Mouse (Mus musculus): ENCODE results near the gene Myo1b. TPM values are rescaled to one million over a fixed set of nuclear protein-coding genes. Genes with fewer than 3 reads are reported as not detected.

The Myo1b gene
- total and polyA plus RNA-seq, 2 experiments from 2014 or later: 27.9 to 44.7 TPM

GRCm38 (mm10) chr1:51769815-51770503, 145.9 kb downstream of the Myo1b start:
- H3K27ac ChIP-seq: no peak overlapping the region
- DNase-seq (ENCODE audit: low spot score) (no peak), ATAC-seq (no peak)
- H3K4me2 ChIP-seq (ENCODE audit: low read depth, low read length): no peak overlapping the region
- no peaks in the 10 kb centered on the region for H3K9me3 ChIP-seq (ENCODE audit: low read length)
- H3K4me3 ChIP-seq (ENCODE audit: low read length): no peak overlapping the region
- H3K4me1 ChIP-seq (ENCODE audit: insufficient read depth, low read length): no peaks in the 10 kb centered on the region
- H3K9ac ChIP-seq (replicated peaks; ENCODE audit: low read length): no peak overlapping the region
- H3K36me3 ChIP-seq (ENCODE audit: insufficient read depth, low read length): peaks cover 13% of the 10 kb centered on the region; the same call in 1 of the 2 replicates
- TF ChIP-seq CTCF (IDR thresholded peaks at IDR 0.05; ENCODE audit: low read depth): no peak
- H3K27me3 ChIP-seq (ENCODE audit: insufficient read depth, low read length): no peaks in the 10 kb centered on the region
- 87% methylated on average over 12 of the region's 12 CpGs for WGBS

- no peak overlapping the region for H3K9ac ChIP-seq (replicated peaks; ENCODE audit: low read length)
These were observed 149.6 kb downstream of the Myo1b start for GRCm38 (mm10) chr1:51766271-51766670.

GRCm38 (mm10) chr1:51765156-51765555, 150.7 kb downstream of the Myo1b start:
- Histone ChIP-seq H3K4me1 (ENCODE audit: insufficient read depth, low read length) (no peaks in the 10 kb centered on the region), H3K4me2 (ENCODE audit: low read depth, low read length) (no peak overlapping the region), H3K36me3 (ENCODE audit: insufficient read depth, low read length) (no peaks in the 10 kb centered on the region; the same call in 1 of the 2 replicates), H3K27ac (no peak overlapping the region), H3K4me3 (ENCODE audit: low read length) (no peak overlapping the region), H3K27me3 (ENCODE audit: insufficient read depth, low read length) (no peaks in the 10 kb centered on the region), H3K9ac (replicated peaks; ENCODE audit: low read length) (no peak overlapping the region), H3K9me3 (ENCODE audit: low read length) (no peaks in the 10 kb centered on the region)
- DNase-seq (ENCODE audit: low spot score) (no peak), ATAC-seq (no peak)
- TF ChIP-seq CTCF (IDR thresholded peaks at IDR 0.05; ENCODE audit: low read depth): no peak
- 77% methylated on average over 5 of the region's 5 CpGs for WGBS

More at GRCm38 (mm10) chr1:51766271-51766670, 149.6 kb downstream of the Myo1b start:
- Histone ChIP-seq H3K27ac (no peak overlapping the region), H3K4me1 (ENCODE audit: insufficient read depth, low read length) (no peaks in the 10 kb centered on the region), H3K4me2 (ENCODE audit: low read depth, low read length) (no peak overlapping the region), H3K27me3 (ENCODE audit: insufficient read depth, low read length) (no peaks in the 10 kb centered on the region), H3K36me3 (ENCODE audit: insufficient read depth, low read length) (peaks cover 6% of the 10 kb centered on the region; the same call in 1 of the 2 replicates), H3K9me3 (ENCODE audit: low read length) (no peaks in the 10 kb centered on the region), H3K4me3 (ENCODE audit: low read length) (no peak overlapping the region)
- DNase-seq (ENCODE audit: low spot score): no peak
- ATAC-seq: no peak
- WGBS: 94% methylated on average over 4 of the region's 4 CpGs
- no peak for TF ChIP-seq CTCF (IDR thresholded peaks at IDR 0.05; ENCODE audit: low read depth)

DNA sequence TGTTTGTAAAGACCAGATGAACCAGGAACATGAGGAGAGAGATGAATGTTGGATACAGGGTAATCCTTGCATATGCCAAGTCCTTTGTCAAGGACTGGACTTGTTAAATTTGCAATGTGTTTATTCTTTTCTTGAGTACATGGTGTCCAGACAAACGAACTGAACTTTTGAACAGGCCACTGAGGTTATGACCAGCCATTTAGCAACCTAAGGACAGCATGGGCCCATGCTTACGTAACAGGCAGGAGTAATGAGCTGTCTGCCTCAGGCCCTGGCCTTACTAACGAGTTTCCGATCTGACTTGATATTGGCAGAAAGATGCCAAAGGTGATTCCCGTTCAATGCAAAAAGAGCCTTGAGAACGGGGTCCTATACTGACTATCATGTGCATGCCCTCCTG, 156.2 kb downstream of the Myo1b start:
- H3K9ac ChIP-seq (replicated peaks; ENCODE audit: low read length): no peak overlapping the region
- no peaks in the 10 kb centered on the region for H3K4me1 ChIP-seq (ENCODE audit: insufficient read depth, low read length)
- no peaks in the 10 kb centered on the region for H3K27me3 ChIP-seq (ENCODE audit: insufficient read depth, low read length)
- DNase-seq (ENCODE audit: low spot score) (no peak), ATAC-seq (no peak)
- H3K9me3 ChIP-seq (ENCODE audit: low read length): no peaks in the 10 kb centered on the region
- 88% methylated on average over 6 of the region's 6 CpGs for WGBS
- TF ChIP-seq CTCF (IDR thresholded peaks at IDR 0.05; ENCODE audit: low read depth): no peak
- H3K27ac ChIP-seq: no peak overlapping the region
- H3K4me2 ChIP-seq (ENCODE audit: low read depth, low read length): no peak overlapping the region
- no peak overlapping the region for H3K4me3 ChIP-seq (ENCODE audit: low read length)
- no peaks in the 10 kb centered on the region for H3K36me3 ChIP-seq (ENCODE audit: insufficient read depth, low read length)

GRCm38 (mm10) chr1:51758326-51759109, 157.4 kb downstream of the Myo1b start:
- ATAC-seq (no peak), DNase-seq (ENCODE audit: low spot score) (no peak)
- Histone ChIP-seq H3K27ac (no peak overlapping the region), H3K9ac (replicated peaks; ENCODE audit: low read length) (no peak overlapping the region), H3K27me3 (ENCODE audit: insufficient read depth, low read length) (no peaks in the 10 kb centered on the region), H3K4me1 (ENCODE audit: insufficient read depth, low read length) (no peaks in the 10 kb centered on the region), H3K4me2 (ENCODE audit: low read depth, low read length) (no peak overlapping the region), H3K9me3 (ENCODE audit: low read length) (no peaks in the 10 kb centered on the region), H3K36me3 (ENCODE audit: insufficient read depth, low read length) (no peaks in the 10 kb centered on the region), H3K4me3 (ENCODE audit: low read length) (no peak overlapping the region)
- WGBS: 68% methylated on average over 15 of the region's 15 CpGs
- no peak for TF ChIP-seq CTCF (IDR thresholded peaks at IDR 0.05; ENCODE audit: low read depth)

GRCm38 (mm10) chr1:51753621-51754020, 162.2 kb downstream of the Myo1b start:
- Histone ChIP-seq H3K9me3 (ENCODE audit: low read length) (no peaks in the 10 kb centered on the region), H3K27me3 (ENCODE audit: insufficient read depth, low read length) (no peaks in the 10 kb centered on the region), H3K36me3 (ENCODE audit: insufficient read depth, low read length) (no peaks in the 10 kb centered on the region), H3K27ac (no peak overlapping the region), H3K4me3 (ENCODE audit: low read length) (no peak overlapping the region), H3K4me1 (ENCODE audit: insufficient read depth, low read length) (no peaks in the 10 kb centered on the region), H3K9ac (replicated peaks; ENCODE audit: low read length) (no peak overlapping the region), H3K4me2 (ENCODE audit: low read depth, low read length) (no peak overlapping the region)
- TF ChIP-seq CTCF (IDR thresholded peaks at IDR 0.05; ENCODE audit: low read depth): no peak
- ATAC-seq (no peak), DNase-seq (ENCODE audit: low spot score) (no peak)
- WGBS: 96% methylated on average over 6 of the region's 6 CpGs

DNA sequence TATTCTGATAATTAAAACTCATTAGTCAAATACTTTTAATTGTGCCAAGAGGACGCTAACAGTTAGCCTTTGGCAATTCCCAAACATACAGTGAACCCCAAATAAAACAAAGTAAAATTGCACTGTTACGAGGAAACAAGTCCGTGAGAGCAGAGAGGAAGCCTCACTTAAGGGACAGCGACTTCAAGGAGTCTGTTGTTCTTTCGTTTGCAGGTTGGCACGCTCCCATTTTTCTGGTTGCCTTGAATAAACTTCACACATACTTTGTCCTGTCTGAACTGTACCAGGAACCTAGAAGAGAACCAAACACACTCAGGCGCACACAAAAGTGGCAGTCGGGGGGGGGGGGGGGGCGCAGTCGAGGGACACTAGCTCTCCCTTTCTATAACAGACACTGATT, 164.9 kb downstream of the Myo1b start:
- TF ChIP-seq CTCF (IDR thresholded peaks at IDR 0.05; ENCODE audit: low read depth): no peak
- H3K4me3 ChIP-seq (ENCODE audit: low read length): no peak overlapping the region
- H3K27me3 ChIP-seq (ENCODE audit: insufficient read depth, low read length): no peaks in the 10 kb centered on the region
- H3K36me3 ChIP-seq (ENCODE audit: insufficient read depth, low read length): no peaks in the 10 kb centered on the region
- no peaks in the 10 kb centered on the region for H3K9me3 ChIP-seq (ENCODE audit: low read length)
- H3K27ac ChIP-seq: no peak overlapping the region
- H3K4me2 ChIP-seq (ENCODE audit: low read depth, low read length): no peak overlapping the region
- H3K4me1 ChIP-seq (ENCODE audit: insufficient read depth, low read length): no peaks in the 10 kb centered on the region
- H3K9ac ChIP-seq (replicated peaks; ENCODE audit: low read length): no peak overlapping the region
- 67% methylated on average over 10 of the region's 10 CpGs for WGBS
- DNase-seq (ENCODE audit: low spot score): no peak
- no peak for ATAC-seq

Data from hindbrain, postnatal 0 days (tissue).